Mouse (Mus musculus): ENCODE measurements around the gene Adamts2.

GRCm38 (mm10) chr11:50650037-50650436 is 48.2 kb downstream of the Adamts2 start:
- TF ChIP-seq EP300 (IDR thresholded peaks at IDR 0.05; ENCODE audit: low read depth) (no peak), CTCF (IDR thresholded peaks at IDR 0.05; ENCODE audit: low read depth) (no peak)

All from liver, postnatal 0 days (tissue).